Mouse (Mus musculus): ENCODE data around the gene Shisa4.

Gene Shisa4

DNA sequence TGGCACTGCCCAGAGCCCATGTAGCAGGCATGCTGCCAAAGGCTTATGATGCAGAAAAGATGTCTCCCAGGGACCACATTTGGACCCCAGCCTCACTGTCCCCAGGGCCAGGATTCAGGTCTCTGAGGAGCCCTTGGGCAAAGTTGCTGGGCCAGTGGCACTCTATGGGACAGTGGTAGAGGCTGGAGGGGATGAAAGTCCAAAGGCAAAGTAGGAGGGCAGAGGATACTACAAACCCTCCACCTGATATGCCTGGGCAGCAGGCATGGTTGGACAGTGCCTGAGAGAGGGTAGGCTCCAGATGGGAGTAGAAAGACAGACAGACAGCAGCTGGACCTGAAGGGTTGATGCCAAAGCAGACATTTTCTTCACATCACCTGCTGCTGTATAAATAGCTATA is 8.7 kb downstream of the Shisa4 start:
- DNase-seq (ENCODE audit: low spot score), result no peak

GRCm38 (mm10) chr1:135363446-135363845 is 11.6 kb downstream of the Shisa4 start:
- DNase-seq (ENCODE audit: low spot score), result no peak

GRCm38 (mm10) chr1:135362115-135362514 is 12.9 kb downstream of the Shisa4 start:
- no peak for DNase-seq (ENCODE audit: low spot score)

DNA sequence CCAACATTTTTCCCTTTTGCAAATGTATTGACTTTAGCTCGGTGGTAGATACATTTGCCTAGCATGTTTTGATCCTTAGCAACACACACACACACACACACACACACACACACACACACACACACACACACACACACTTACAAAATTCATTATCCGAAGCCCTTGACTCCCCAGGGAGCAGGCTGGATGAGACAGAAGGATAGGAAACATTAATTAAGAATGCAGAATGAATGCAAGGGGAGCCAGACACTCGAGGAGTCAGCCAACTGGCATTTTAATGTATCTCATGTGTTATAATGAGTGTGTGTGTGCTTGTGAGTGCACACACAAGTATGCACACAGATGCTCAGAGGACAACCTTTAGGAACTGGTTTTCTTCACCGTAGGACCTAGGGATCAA is 13.5 kb downstream of the Shisa4 start:
- DNase-seq (ENCODE audit: low spot score), result no peak

- no peak for DNase-seq (ENCODE audit: low spot score)
Observed at GRCm38 (mm10) chr1:135359071-135359470, 16.0 kb downstream of the Shisa4 start.

DNA sequence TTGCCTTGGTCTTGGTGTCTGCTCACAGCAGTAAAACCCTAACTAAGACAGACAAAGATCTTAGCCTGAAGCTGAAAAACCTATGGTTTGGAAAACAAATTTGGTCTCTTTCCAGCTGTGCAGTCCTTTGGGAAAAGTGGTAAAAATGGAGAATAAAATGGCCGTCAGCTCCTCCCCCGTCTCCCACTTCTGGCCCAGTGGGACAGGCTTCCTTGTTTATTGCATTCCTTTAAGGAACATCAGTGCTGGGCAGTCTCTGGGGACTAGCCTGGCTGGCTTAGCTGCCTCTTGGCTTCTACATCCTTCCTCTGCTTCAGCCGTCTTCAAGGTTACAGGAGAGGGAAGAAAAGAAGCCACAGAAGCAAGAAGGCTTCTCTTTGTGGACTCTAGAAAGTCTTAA is 23.1 kb downstream of the Shisa4 start:
- no peak for DNase-seq (ENCODE audit: low spot score)

- no peak for DNase-seq (ENCODE audit: low spot score)
Observed at GRCm38 (mm10) chr1:135347498-135348169, 27.4 kb downstream of the Shisa4 start.

DNA sequence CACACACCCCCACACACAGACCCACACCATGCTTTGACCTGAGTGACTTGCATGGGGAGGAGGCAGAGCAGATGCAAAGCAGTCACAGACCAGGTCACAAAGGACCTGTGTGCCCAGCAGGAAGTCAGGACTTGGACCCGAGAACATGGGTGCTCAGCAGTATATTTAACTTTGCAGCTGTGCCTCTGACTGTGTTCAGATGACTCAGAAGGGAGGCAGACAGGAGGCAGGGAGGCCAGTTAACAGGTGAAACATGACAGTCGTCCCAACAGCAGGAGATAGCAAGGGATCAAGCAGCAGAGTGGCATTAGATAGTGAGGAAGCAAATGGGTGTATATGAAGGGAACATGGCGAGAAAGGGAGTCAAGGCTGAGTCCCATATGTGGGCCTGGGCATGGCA is 28.1 kb downstream of the Shisa4 start:
- DNase-seq (ENCODE audit: low spot score), result no peak

- no peak for DNase-seq (ENCODE audit: low spot score)
Observed at GRCm38 (mm10) chr1:135344026-135344425, 31.0 kb downstream of the Shisa4 start.

DNA sequence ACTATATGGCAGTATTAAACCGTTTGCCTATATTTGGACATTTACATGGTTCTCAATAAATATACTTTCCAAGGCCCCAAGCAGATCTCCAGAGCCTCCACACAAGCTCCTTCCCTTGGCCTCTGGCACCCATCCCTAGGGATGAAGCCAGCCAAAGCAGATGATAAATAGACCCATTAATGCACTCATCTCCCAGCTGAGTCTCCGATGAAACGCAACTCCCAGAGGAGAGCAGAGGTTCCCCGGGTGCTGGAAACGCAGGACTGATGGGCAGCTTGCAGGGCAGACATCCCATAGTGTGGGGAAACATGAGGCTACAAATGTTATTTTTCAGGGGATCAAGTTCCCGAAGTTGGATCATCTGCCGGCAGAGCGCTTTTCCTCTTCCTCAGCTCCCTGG is 33.1 kb downstream of the Shisa4 start:
- DNase-seq (ENCODE audit: low spot score), result no peak

- no peak for DNase-seq (ENCODE audit: low spot score)
Observed at GRCm38 (mm10) chr1:135330578-135330977, 44.5 kb downstream of the Shisa4 start.

DNA sequence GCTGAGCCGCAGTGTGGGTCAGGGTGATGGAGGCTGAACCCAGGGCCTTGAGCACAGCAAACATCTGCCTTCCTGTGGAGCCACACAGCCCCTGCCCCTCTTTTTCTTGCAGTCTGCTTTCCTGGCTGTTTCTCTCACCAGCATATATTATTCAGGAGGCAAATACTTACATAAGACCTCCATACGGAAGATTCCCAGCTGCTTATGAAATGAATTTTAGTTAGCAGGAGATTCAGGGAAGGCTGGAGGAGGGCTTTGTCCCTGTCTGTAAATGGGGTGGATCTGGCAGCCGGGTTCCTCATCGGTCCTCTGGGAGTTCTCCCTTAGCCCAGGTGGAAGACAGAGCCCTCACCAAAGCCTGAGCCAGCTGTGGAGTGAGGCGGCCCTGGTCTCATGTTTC is 46.7 kb downstream of the Shisa4 start:
- no peak for DNase-seq (ENCODE audit: low spot score)

DNA sequence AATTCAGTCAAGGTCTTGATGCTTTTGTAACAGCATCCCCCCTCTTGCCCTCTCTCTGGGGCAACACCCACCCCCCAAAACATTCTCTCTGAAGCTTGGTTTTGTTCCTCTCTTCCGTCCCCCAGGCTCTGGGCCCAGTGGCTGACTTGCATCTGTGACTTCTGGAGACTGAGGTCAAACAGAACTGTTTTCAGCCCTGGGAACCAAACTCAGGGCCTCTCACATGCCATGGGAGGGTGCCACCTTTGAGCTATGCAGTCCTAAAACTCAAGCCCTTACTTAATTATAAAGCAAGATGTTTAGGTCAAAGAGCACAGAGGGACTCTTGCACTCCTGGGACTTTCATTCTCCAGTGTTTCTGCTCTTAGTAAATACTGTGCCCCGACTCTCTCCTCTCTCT is 49.1 kb downstream of the Shisa4 start:
- no peak for DNase-seq (ENCODE audit: low spot score)

- DNase-seq (ENCODE audit: low spot score), result no peak
Observed at GRCm38 (mm10) chr1:135324571-135324970, 50.5 kb downstream of the Shisa4 start, which contains the start of gene Lmod1. Gene Lmod1 (plus strand): TSS chr1:135324807.

DNA sequence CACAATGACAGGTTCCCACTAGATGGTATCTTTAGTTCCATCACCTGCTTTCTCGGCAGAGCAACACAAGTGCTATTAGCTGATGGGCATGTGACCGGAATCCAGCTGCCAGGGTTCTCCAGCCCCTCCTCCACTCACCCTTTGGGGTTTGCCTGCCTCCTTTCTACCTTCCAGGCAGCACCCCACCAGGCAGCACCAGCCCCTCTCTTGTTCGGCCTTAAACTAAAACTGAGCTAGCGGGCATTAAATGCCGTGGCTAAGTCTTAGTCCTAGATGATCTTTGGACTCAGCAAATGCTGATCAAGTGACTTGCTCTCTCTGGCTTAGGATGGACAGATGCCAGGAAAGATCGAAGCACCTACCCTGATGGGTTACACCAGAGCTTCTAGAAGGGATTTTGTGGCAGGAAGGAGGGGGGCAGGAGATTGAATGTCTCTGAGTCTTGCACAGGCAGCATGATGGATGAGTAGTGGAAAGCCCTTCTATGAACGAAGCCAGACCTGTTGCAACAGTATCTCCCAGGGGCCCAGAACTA is 51.6 kb downstream of the Shisa4 start:
- DNase-seq (ENCODE audit: low spot score), result no peak
